Mouse (Mus musculus): ENCODE data around the gene Tmem255b. TPM values are rescaled to one million over a fixed set of nuclear protein-coding genes. Genes with fewer than 3 reads are reported as not detected.

Tmem255b gene
- polyA plus RNA-seq, 1 experiment = not detected

DNA sequence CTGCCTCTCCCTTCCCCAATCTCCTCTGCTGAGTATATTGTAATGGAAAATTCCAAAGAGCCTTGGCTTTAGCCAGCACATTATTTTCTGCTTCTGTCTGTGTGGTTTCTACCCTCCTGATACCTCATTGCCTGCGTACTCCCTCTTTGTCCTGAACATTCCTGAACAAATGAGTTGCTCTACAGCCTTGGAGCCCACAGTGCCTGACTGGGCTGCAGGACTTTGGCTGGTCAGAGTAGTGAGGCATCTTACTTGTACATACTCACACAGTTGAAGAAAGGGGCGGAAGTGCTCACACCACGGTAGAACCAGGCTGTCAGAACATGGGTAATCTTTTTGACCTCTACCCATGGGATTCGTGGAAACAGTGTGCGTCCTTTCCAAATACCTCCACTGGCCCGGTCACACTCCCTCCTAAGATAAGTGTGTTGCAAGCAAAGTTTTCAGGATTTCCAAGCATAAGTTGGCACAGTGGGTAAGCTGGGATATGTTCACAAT lies 82.3 kb downstream of the Tmem255b start:
- TF ChIP-seq CTCF (IDR thresholded peaks at IDR 0.05; ENCODE audit: borderline replicate concordance, insufficient read depth, low read length) = no peak
- no peak for TF ChIP-seq POLR2A (IDR thresholded peaks at IDR 0.05; ENCODE audit: low read depth, low read length)
- H3K27ac ChIP-seq (ENCODE audit: insufficient read depth, low read length) = peak overlapping the region; percentile 30
- H3K4me1 ChIP-seq (ENCODE audit: control insufficient read depth, insufficient read depth, low read length) = peaks cover 4% of the 10 kb centered on the region
- no peak overlapping the region for H3K4me3 ChIP-seq (ENCODE audit: insufficient read depth, low read length)

Other genes with a start within 250 kb of the Tmem255b start
- gene Grtp1, start 234.6 kb upstream of the Tmem255b start, polyA plus RNA-seq (2011; ENCODE audit: insufficient read length, low read depth, missing spikeins) = 0.70 and 2.1 TPM in 2 replicates
- gene Adprhl1, start 181.0 kb upstream of the Tmem255b start, polyA plus RNA-seq (2011; ENCODE audit: insufficient read length, low read depth, missing spikeins) = not detected in 2 replicates
- gene Dcun1d2, start 147.1 kb upstream of the Tmem255b start, polyA plus RNA-seq (2011; ENCODE audit: insufficient read length, low read depth, missing spikeins) = 15.3 and 19.1 TPM in 2 replicates
- gene Tmco3, start 147.0 kb upstream of the Tmem255b start, polyA plus RNA-seq (2011; ENCODE audit: insufficient read length, low read depth, missing spikeins) = 32.8 and 42.2 TPM in 2 replicates
- 130 and 153 TPM in 2 replicates for gene Tfdp1, start 96.4 kb upstream of the Tmem255b start, polyA plus RNA-seq (2011; ENCODE audit: insufficient read length, low read depth, missing spikeins)
- gene Atp4b, start 38.4 kb upstream of the Tmem255b start, polyA plus RNA-seq (2011; ENCODE audit: insufficient read length, low read depth, missing spikeins) = not detected in 2 replicates
- not detected in 2 replicates for gene Grk1, start 30.1 kb upstream of the Tmem255b start, polyA plus RNA-seq (2011; ENCODE audit: insufficient read length, low read depth, missing spikeins)
- gene Gas6, start 59.3 kb downstream of the Tmem255b start, polyA plus RNA-seq (2011; ENCODE audit: insufficient read length, low read depth, missing spikeins) = 111 and 131 TPM in 2 replicates
- gene 1700029H14Rik, start 127.3 kb downstream of the Tmem255b start, polyA plus RNA-seq (2011; ENCODE audit: insufficient read length, low read depth, missing spikeins) = not detected in 2 replicates
- 57.2 and 62.6 TPM in 2 replicates for gene Rasa3, start 242.4 kb downstream of the Tmem255b start, polyA plus RNA-seq (2011; ENCODE audit: insufficient read length, low read depth, missing spikeins)